9 mouse cellular contexts compared by ENCODE assay signal in genomic region chr7:135900861-135901321, GRCm38 (mm10).
DNase-seq lines count a peak whose midpoint lies in the region; ATAC-seq lines count a peak whose summit lies in the region.
"Had no signal": no experiment of that assay in that cellular context is flagged by ENCODE, and none has a peak within 500 bp of the region (broad histone marks: within the 10 kb centered on the region; RNA-seq: fewer than 3 reads in every experiment).

No protein-coding gene starts in this region.

- no peak overlapping the region for H3K9ac ChIP-seq in lung, embryonic 15.5 days
- no peak overlapping the region for H3K9ac ChIP-seq in midbrain, embryonic 16.5 days (ENCODE audit: low read depth, low read length)
- H3K9ac ChIP-seq: hindbrain, embryonic 15.5 days had no signal

- peak; percentile 49; the same call in 1 of the 2 replicates for ATAC-seq in lung, embryonic 15.5 days (ENCODE audit: borderline replicate concordance, extremely low read depth, low FRiP score, low TSS enrichment)
- no peak for ATAC-seq in megakaryocyte-erythroid progenitor cell, adult 5-6 weeks (replicated peaks; ENCODE audit: low FRiP score, low TSS enrichment, poor library complexity, severe bottlenecking)
- no peak for ATAC-seq in midbrain, embryonic 16.5 days

- no peak overlapping the region for H3K4me3 ChIP-seq in lung, embryonic 15.5 days
- H3K4me3 ChIP-seq in midbrain, embryonic 16.5 days (ENCODE audit: low read depth, low read length), result no peak overlapping the region
- H3K4me3 ChIP-seq: hindbrain, embryonic 15.5 days had no signal

- WGBS in lung, embryonic 15.5 days, result 34% methylated on average over 10 of the region's 10 CpGs
- WGBS in midbrain, embryonic 16.5 days, result 52% methylated on average over 10 of the region's 10 CpGs

- no peaks in the 10 kb centered on the region for H3K9me3 ChIP-seq in lung, embryonic 15.5 days
- H3K9me3 ChIP-seq in midbrain, embryonic 16.5 days (replicated peaks; ENCODE audit: control insufficient read depth, low read length, poor library complexity, severe bottlenecking), result no peaks in the 10 kb centered on the region
- H3K9me3 ChIP-seq: hindbrain, embryonic 15.5 days had no signal

- peaks cover 13% of the 10 kb centered on the region for H3K4me1 ChIP-seq in lung, embryonic 15.5 days
- no peaks in the 10 kb centered on the region; the same call in 1 of the 2 replicates for H3K4me1 ChIP-seq in midbrain, embryonic 16.5 days (ENCODE audit: control insufficient read depth, insufficient read depth, low read length)

- H3K4me2 ChIP-seq in lung, embryonic 15.5 days, result no peak overlapping the region
- no peak overlapping the region for H3K4me2 ChIP-seq in midbrain, embryonic 16.5 days (ENCODE audit: low read length)
- H3K4me2 ChIP-seq: hindbrain, embryonic 15.5 days had no signal

- 0 out of 2 replicates have a peak overlapping the region, but pooled peaks have one; percentile 11 for H3K27ac ChIP-seq in lung, embryonic 15.5 days
- H3K27ac ChIP-seq in midbrain, embryonic 16.5 days (ENCODE audit: low read length), result no peak overlapping the region
- H3K27ac ChIP-seq: hindbrain, embryonic 15.5 days had no signal

- no peaks in the 10 kb centered on the region for H3K27me3 ChIP-seq in lung, embryonic 15.5 days
- H3K27me3 ChIP-seq in midbrain, embryonic 16.5 days (ENCODE audit: control insufficient read depth, insufficient read depth, low read depth, low read length), result no peaks in the 10 kb centered on the region
- H3K27me3 ChIP-seq: hindbrain, embryonic 15.5 days had no signal

- DNase-seq in lung, postnatal 25 days (ENCODE audit: low spot score), result no peak
- peak; percentile 40 for DNase-seq in forelimb bud, embryonic 11.5 days (ENCODE audit: low read depth, low spot score)
- peak; percentile 71 for DNase-seq in heart, postnatal 4 days
- peak; percentile 25 for DNase-seq in neural tube, embryonic 10.5 days (ENCODE audit: extremely low spot score, low spot score)
- no peak for DNase-seq in layer of hippocampus, adult 18-20 months (ENCODE audit: low spot score in 2 of 2)

- H3K36me3 ChIP-seq in lung, embryonic 15.5 days, result no peaks in the 10 kb centered on the region
- H3K36me3 ChIP-seq in midbrain, embryonic 16.5 days (ENCODE audit: control insufficient read depth, insufficient read depth, low read length), result no peaks in the 10 kb centered on the region
- H3K36me3 ChIP-seq: hindbrain, embryonic 15.5 days had no signal

Comparison
In these comparisons a context has a peak if more than half of its experiments do, and no peak if none do; other contexts are left out.
1. DNase-seq: peak in forelimb bud, embryonic 11.5 days (single experiment), heart, postnatal 4 days (single experiment) and neural tube, embryonic 10.5 days (single experiment); none in lung, postnatal 25 days (single experiment) and layer of hippocampus, adult 18-20 months (0 of 2).